Mouse (Mus musculus) stomach, embryonic 16.5 days (tissue): ENCODE results near the gene Tubb2b. TPM values are rescaled to one million over a fixed set of nuclear protein-coding genes. Genes with fewer than 3 reads are reported as not detected.
A peak's percentile ranks its signal among the peaks of the same experiment; 100 is the strongest.

Source experiments
- ATAC-seq: fragments of 200-750 bp; cut with Nextera tagmentation; 2 replicates; pipeline ENCODE4 v1.8.0; 2017; ENCODE audit warnings: moderate number of reproducible peaks, moderate TSS enrichment; ENCODE audit not compliant: insufficient read depth, low FRiP score
- H3K27ac ChIP-seq: fragments of 300-500 bp; sonication (generic); 2 replicates; pipeline ENCODE4 v1.5.1; 2014; ENCODE audit warnings: low read length
- H3K27me3 ChIP-seq: fragments of 300-500 bp; sonication (generic); 2 replicates; pipeline ENCODE4 v1.6.1; 2014; ENCODE audit warnings: low read length, control low read depth, mixed read lengths; ENCODE audit not compliant: control insufficient read depth, insufficient read depth
- H3K36me3 ChIP-seq: fragments of 300-500 bp; sonication (generic); 2 replicates; pipeline ENCODE4 v1.6.1; 2014; ENCODE audit warnings: low read length; ENCODE audit not compliant: control insufficient read depth, insufficient read depth
- H3K4me1 ChIP-seq: fragments of 300-500 bp; sonication (generic); 2 replicates; pipeline ENCODE4 v1.6.1; 2014; ENCODE audit warnings: low read length, control low read depth, mixed read lengths; ENCODE audit not compliant: control insufficient read depth, insufficient read depth
- H3K4me2 ChIP-seq: fragments of 300-500 bp; sonication (generic); 2 replicates; pipeline ENCODE4 v1.6.1; 2014; ENCODE audit warnings: low read depth, low read length, mixed read lengths
- H3K4me3 ChIP-seq: fragments of 300-500 bp; sonication (generic); replicated peaks from 2 replicates; pipeline ENCODE4 v1.5.1; 2014; ENCODE audit warnings: mild to moderate bottlenecking, low read length
- H3K9ac ChIP-seq: fragments of 300-500 bp; sonication (generic); 2 replicates; pipeline ENCODE4 v1.6.1; 2014; ENCODE audit warnings: low read length
- H3K9me3 ChIP-seq: fragments of 300-500 bp; sonication (generic); replicated peaks from 2 replicates; pipeline ENCODE4 v1.6.1; 2016; ENCODE audit warnings: low read length, control low read depth; ENCODE audit not compliant: control insufficient read depth
- WGBS: fragments of 180-500 bp; shearing (Covaris S2); extraction: QIAGEN DNeasy Blood & Tissue Kit; methylation state at CpG from one replicate; pipeline ENCODE4 v1.1.7; 2014; 5-methylcytosine and 5-hydroxymethylcytosine counted together
- polyA plus RNA-seq: library from polyadenylated mRNA; unstranded; fragments of >200 nt; fragmentation: Nextera tagmentation; extraction: Ambion mirVana; gene quantifications from 2 replicates; pipeline ENCODE4 v1.2.1, GENCODE M21; 2015

Tubb2b gene
- polyA plus RNA-seq, 1 experiment from 2014 or later, result 41.7 TPM

- Histone ChIP-seq H3K9ac (no peak overlapping the region), H3K4me1 (no peaks in the 10 kb centered on the region), H3K27me3 (no peaks in the 10 kb centered on the region), H3K9me3 (no peaks in the 10 kb centered on the region), H3K36me3 (no peaks in the 10 kb centered on the region), H3K27ac (no peak overlapping the region), H3K4me3 (no peak overlapping the region), H3K4me2 (no peak overlapping the region)
- 67% methylated on average over 1 of the region's 1 CpGs for WGBS
- no peak for ATAC-seq
Measured at GRCm38 (mm10) chr13:34105364-34105763, 24.9 kb downstream of the Tubb2b start.

DNA sequence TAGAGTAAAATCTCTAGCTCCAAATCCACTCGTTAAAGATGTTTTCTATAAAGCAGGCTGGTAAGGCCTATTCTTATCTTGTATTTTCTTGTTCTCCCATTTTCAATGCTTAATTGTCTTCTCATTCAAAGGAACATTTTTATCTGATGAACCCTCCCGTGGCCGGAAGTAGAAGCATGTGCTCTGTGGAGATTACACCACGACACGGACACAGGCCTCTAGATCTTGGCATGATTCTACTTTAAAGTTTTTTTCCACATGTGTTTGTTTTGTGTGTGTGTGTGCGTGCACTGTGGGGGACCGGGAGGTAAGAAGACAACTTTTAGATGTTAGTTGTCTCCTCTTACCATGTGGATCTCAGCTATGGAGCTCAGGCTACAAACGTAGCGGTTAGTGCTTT lies 28.4 kb downstream of the Tubb2b start:
- Histone ChIP-seq H3K36me3 (no peaks in the 10 kb centered on the region), H3K27ac (no peak overlapping the region), H3K4me1 (no peaks in the 10 kb centered on the region), H3K27me3 (no peaks in the 10 kb centered on the region), H3K9ac (no peak overlapping the region), H3K4me3 (no peak overlapping the region), H3K9me3 (peaks cover 3% of the 10 kb centered on the region; the same call in 1 of the 2 replicates), H3K4me2 (no peak overlapping the region)
- WGBS, result 74% methylated on average over 9 of the region's 9 CpGs
- ATAC-seq, result no peak

GRCm38 (mm10) chr13:34101247-34101646 lies 29.0 kb downstream of the Tubb2b start:
- Histone ChIP-seq H3K36me3 (no peaks in the 10 kb centered on the region), H3K27me3 (no peaks in the 10 kb centered on the region), H3K4me1 (no peaks in the 10 kb centered on the region), H3K4me2 (no peak overlapping the region), H3K4me3 (no peak overlapping the region), H3K27ac (no peak overlapping the region), H3K9ac (no peak overlapping the region), H3K9me3 (peaks cover 3% of the 10 kb centered on the region; the same call in 1 of the 2 replicates)
- 95% methylated on average over 10 of the region's 10 CpGs for WGBS
- ATAC-seq, result no peak

DNA sequence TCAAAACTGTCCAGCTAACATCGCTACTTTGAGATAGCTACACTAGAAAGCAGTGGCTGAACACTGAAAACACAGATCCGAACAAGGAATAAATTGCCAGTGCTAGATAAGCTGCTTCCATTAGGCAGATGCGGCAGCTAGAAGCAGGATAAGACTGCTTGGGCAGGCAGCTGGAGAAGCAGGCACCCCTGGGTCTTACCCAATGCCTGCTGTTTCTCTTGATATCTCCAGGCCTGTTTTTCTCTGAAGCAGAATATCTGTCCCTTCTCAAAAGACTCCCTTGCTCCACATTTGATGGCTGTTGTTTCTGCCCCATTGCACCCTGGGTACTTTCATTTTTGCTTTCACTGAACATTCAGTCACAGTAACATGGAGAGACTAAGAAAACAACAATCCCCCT lies 29.5 kb downstream of the Tubb2b start:
- 76% methylated on average over 3 of the region's 3 CpGs for WGBS
- no peaks in the 10 kb centered on the region for H3K36me3 ChIP-seq
- no peaks in the 10 kb centered on the region for H3K4me1 ChIP-seq
- H3K9ac ChIP-seq, result no peak overlapping the region
- no peak for ATAC-seq
- no peak overlapping the region for H3K27ac ChIP-seq
- H3K4me2 ChIP-seq, result no peak overlapping the region
- peaks cover 3% of the 10 kb centered on the region; the same call in 1 of the 2 replicates for H3K9me3 ChIP-seq
- no peak overlapping the region for H3K4me3 ChIP-seq
- no peaks in the 10 kb centered on the region for H3K27me3 ChIP-seq

GRCm38 (mm10) chr13:34097086-34097485 lies 33.2 kb downstream of the Tubb2b start:
- Histone ChIP-seq H3K27ac (peak overlapping the region; percentile 11; the same call in 1 of the 2 replicates), H3K4me2 (no peak overlapping the region), H3K4me3 (no peak overlapping the region), H3K9me3 (peaks cover 3% of the 10 kb centered on the region; the same call in 1 of the 2 replicates), H3K4me1 (no peaks in the 10 kb centered on the region), H3K36me3 (no peaks in the 10 kb centered on the region), H3K9ac (no peak overlapping the region), H3K27me3 (no peaks in the 10 kb centered on the region)
- no peak for ATAC-seq
- WGBS, result 81% methylated on average over 3 of the region's 3 CpGs

- Histone ChIP-seq H3K4me2 (no peak overlapping the region), H3K4me1 (no peaks in the 10 kb centered on the region), H3K36me3 (no peaks in the 10 kb centered on the region), H3K4me3 (no peak overlapping the region), H3K27ac (peak overlapping the region; percentile 53; the same call in 1 of the 2 replicates), H3K9me3 (peaks cover 3% of the 10 kb centered on the region; the same call in 1 of the 2 replicates), H3K9ac (no peak overlapping the region), H3K27me3 (no peaks in the 10 kb centered on the region)
- ATAC-seq, result 0 out of 2 replicates have a peak, but pooled peaks have one; percentile 58
- WGBS, result 63% methylated on average over 4 of the region's 4 CpGs
Measured at GRCm38 (mm10) chr13:34096455-34096854, 33.8 kb downstream of the Tubb2b start.

- peak; percentile 47; the same call in 1 of the 2 replicates for ATAC-seq
- no peaks in the 10 kb centered on the region for H3K36me3 ChIP-seq
- H3K4me3 ChIP-seq, result no peak overlapping the region
- H3K27me3 ChIP-seq, result no peaks in the 10 kb centered on the region
- H3K27ac ChIP-seq, result peak overlapping the region; percentile 53; the same call in 1 of the 2 replicates
- 44% methylated on average over 7 of the region's 7 CpGs for WGBS
- peaks cover 3% of the 10 kb centered on the region; the same call in 1 of the 2 replicates for H3K9me3 ChIP-seq
- H3K9ac ChIP-seq, result no peak overlapping the region
- no peak overlapping the region for H3K4me2 ChIP-seq
- no peaks in the 10 kb centered on the region for H3K4me1 ChIP-seq
Measured at GRCm38 (mm10) chr13:34095542-34096435, 34.5 kb downstream of the Tubb2b start.

GRCm38 (mm10) chr13:34089358-34089757 lies 40.9 kb downstream of the Tubb2b start:
- no peak for ATAC-seq
- Histone ChIP-seq H3K36me3 (no peaks in the 10 kb centered on the region), H3K4me3 (no peak overlapping the region), H3K4me1 (peaks cover 4% of the 10 kb centered on the region; the same call in 1 of the 2 replicates), H3K9ac (no peak overlapping the region), H3K9me3 (no peaks in the 10 kb centered on the region), H3K27ac (peak overlapping the region; percentile 35; the same call in 1 of the 2 replicates), H3K27me3 (no peaks in the 10 kb centered on the region), H3K4me2 (0 out of 2 replicates have a peak overlapping the region, but pooled peaks have one; percentile 14)
- 34% methylated on average over 3 of the region's 3 CpGs for WGBS

DNA sequence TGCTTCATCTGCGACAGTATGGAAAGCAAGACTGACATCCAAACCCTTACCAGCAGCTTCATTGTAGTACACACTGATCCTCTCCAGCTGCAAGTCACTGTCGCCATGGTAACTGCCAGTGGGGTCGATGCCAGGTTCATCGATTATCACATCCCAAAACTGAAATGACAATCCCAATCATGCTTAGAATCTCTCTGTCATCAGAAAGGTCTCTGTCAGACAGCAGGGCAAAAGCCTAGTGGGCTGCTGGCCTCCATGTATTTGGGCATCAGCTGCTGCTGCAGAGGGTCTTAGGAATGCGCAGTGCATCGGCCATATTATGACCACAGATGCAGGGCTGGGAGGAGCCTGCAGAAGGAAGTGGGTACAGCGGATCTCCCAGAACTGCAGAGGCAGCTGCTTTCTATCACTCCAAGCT lies 41.4 kb downstream of the Tubb2b start:
- WGBS, result 37% methylated on average over 7 of the region's 7 CpGs

More for the DNA sequence above, 41.4 kb downstream of the Tubb2b start:
- Histone ChIP-seq H3K36me3 (no peaks in the 10 kb centered on the region), H3K27me3 (no peaks in the 10 kb centered on the region), H3K4me2 (0 out of 2 replicates have a peak overlapping the region, but pooled peaks have one; percentile 14), H3K9me3 (no peaks in the 10 kb centered on the region), H3K4me1 (peaks cover 8% of the 10 kb centered on the region; the same call in 1 of the 2 replicates), H3K27ac (peak overlapping the region; percentile 35; the same call in 1 of the 2 replicates), H3K9ac (no peak overlapping the region), H3K4me3 (no peak overlapping the region)
- 0 out of 2 replicates have a peak, but pooled peaks have one; percentile 51 for ATAC-seq
